ENCODE assay signal across 8 mouse cellular contexts in genomic region chr14:51913062-51913959, GRCm38 (mm10). TPM values are rescaled to one million over a fixed set of nuclear protein-coding genes. Genes with fewer than 3 reads are reported as not detected.
DNase-seq lines count a peak whose midpoint lies in the region; ATAC-seq and TF ChIP-seq lines count a peak whose summit lies in the region.

No protein-coding gene starts in this region.

- peak; percentile 86 for DNase-seq in ES-CJ7 (ENCODE audit: low read depth, low spot score)
- DNase-seq in cerebellum, adult 2 months: peak; percentile 69 to 70
- DNase-seq in forebrain, postnatal 0 days: peak; percentile 60
- peak; percentile 88 for DNase-seq in heart, postnatal 4 days
- DNase-seq in layer of hippocampus, adult 2 months (ENCODE audit: low spot score in 2 of 2): peak; percentile 68 to 80
- DNase-seq in lung, adult 18-20 months: peak; percentile 83 to 88

- H3K9me3 ChIP-seq in forebrain, postnatal 0 days (ENCODE audit: low read length): no peaks in the 10 kb centered on the region
- H3K9me3 ChIP-seq in neural tube, embryonic 13.5 days: no peaks in the 10 kb centered on the region

- H3K4me1 ChIP-seq in cerebellum, adult 2 months (ENCODE audit: control insufficient read depth, insufficient read depth, low read length): 0 out of 2 replicates have a peak, but pooled peaks cover 3% of the 10 kb centered on the region
- H3K4me1 ChIP-seq in forebrain, postnatal 0 days (ENCODE audit: insufficient read depth): peaks cover 5% of the 10 kb centered on the region
- H3K4me1 ChIP-seq in neural tube, embryonic 13.5 days (replicated peaks): peaks cover 36% of the 10 kb centered on the region
- peaks cover 15% of the 10 kb centered on the region for H3K4me1 ChIP-seq in testis, adult 2 months (ENCODE audit: control insufficient read depth, insufficient read depth, low read length)

- peak; percentile 80 for ATAC-seq in forebrain, postnatal 0 days
- peak; percentile 74 for ATAC-seq in neural tube, embryonic 13.5 days (ENCODE audit: low read depth)

- TF ChIP-seq POLR2A in cerebellum, adult 2 months (IDR thresholded peaks at IDR 0.05; ENCODE audit: borderline replicate concordance, insufficient read depth, low read length): 0 out of 2 replicates have a peak, but pooled peaks have one; percentile 16
- no peak; the same call in 1 of the 2 replicates for TF ChIP-seq POLR2A in testis, adult 2 months (IDR thresholded peaks at IDR 0.05; ENCODE audit: control insufficient read depth, low read depth, low read length)

- peak overlapping the region; percentile 71 for H3K4me3 ChIP-seq in cerebellum, adult 2 months (replicated peaks; ENCODE audit: insufficient read depth, low read depth, low read length)
- H3K4me3 ChIP-seq in forebrain, postnatal 0 days (ENCODE audit: low read depth, low read length): peak overlapping the region; percentile 67
- H3K4me3 ChIP-seq in layer of hippocampus, adult 2 months: peak overlapping the region; percentile 78
- H3K4me3 ChIP-seq in neural tube, embryonic 13.5 days: peak overlapping the region; percentile 64
- peak overlapping the region; percentile 76 for H3K4me3 ChIP-seq in testis, adult 2 months (ENCODE audit: control insufficient read depth, low read depth, low read length)

- H3K4me2 ChIP-seq in forebrain, postnatal 0 days (ENCODE audit: low read depth): peak overlapping the region; percentile 94
- peak overlapping the region; percentile 98 for H3K4me2 ChIP-seq in neural tube, embryonic 13.5 days

- peak overlapping the region; percentile 34; the same call in 1 of the 2 replicates for H3K27ac ChIP-seq in cerebellum, adult 2 months (ENCODE audit: insufficient read depth, low read length)
- peak overlapping the region; percentile 80 for H3K27ac ChIP-seq in forebrain, postnatal 0 days (ENCODE audit: low read depth, low read length)
- peak overlapping the region; percentile 97 for H3K27ac ChIP-seq in layer of hippocampus, adult 2 months
- peak overlapping the region; percentile 85 for H3K27ac ChIP-seq in neural tube, embryonic 13.5 days (replicated peaks)
- H3K27ac ChIP-seq in testis, adult 2 months (ENCODE audit: control insufficient read depth, insufficient read depth, low read depth, low read length): peak overlapping the region; percentile 72

- H3K9ac ChIP-seq in forebrain, postnatal 0 days: peak overlapping the region; percentile 69
- peak overlapping the region; percentile 82 for H3K9ac ChIP-seq in neural tube, embryonic 13.5 days

- H3K36me3 ChIP-seq in forebrain, postnatal 0 days (ENCODE audit: insufficient read depth): peaks cover 8% of the 10 kb centered on the region; the same call in 1 of the 2 replicates
- H3K36me3 ChIP-seq in neural tube, embryonic 13.5 days: peaks cover 8% of the 10 kb centered on the region; the same call in 1 of the 2 replicates
- no peaks in the 10 kb centered on the region for H3K36me3 ChIP-seq in testis, adult 2 months (ENCODE audit: control insufficient read depth, insufficient read depth, low read length)

- no peak for TF ChIP-seq CTCF in cerebellum, adult 2 months (IDR thresholded peaks at IDR 0.05; ENCODE audit: borderline replicate concordance, insufficient read depth, low read depth, low read length)
- no peak for TF ChIP-seq CTCF in forebrain, postnatal 0 days (IDR thresholded peaks at IDR 0.05; ENCODE audit: low read depth)
- TF ChIP-seq CTCF in layer of hippocampus, adult 2 months (conservative IDR thresholded peaks at IDR 0.05): no peak
- no peak for TF ChIP-seq CTCF in testis, adult 2 months (IDR thresholded peaks at IDR 0.05; ENCODE audit: control insufficient read depth, insufficient read depth, insufficient replicate concordance, low read depth, low read length)

- WGBS in cerebellum, adult 2 months: under 1% methylated on average over 58 of the region's 58 CpGs
- 2% methylated on average over 58 of the region's 58 CpGs for WGBS in forebrain, postnatal 0 days
- under 1% methylated on average over 57 of the region's 58 CpGs for WGBS in neural tube, embryonic 13.5 days

- H3K27me3 ChIP-seq in cerebellum, adult 2 months (ENCODE audit: control insufficient read depth, insufficient read depth, low read length): no peaks in the 10 kb centered on the region
- no peaks in the 10 kb centered on the region for H3K27me3 ChIP-seq in forebrain, postnatal 0 days (ENCODE audit: insufficient read depth, low read length)
- H3K27me3 ChIP-seq in neural tube, embryonic 13.5 days: 0 out of 2 replicates have a peak, but pooled peaks cover 8% of the 10 kb centered on the region
- H3K27me3 ChIP-seq in testis, adult 2 months (ENCODE audit: control insufficient read depth, insufficient read depth, low read length): no peaks in the 10 kb centered on the region

RNA-seq across cellular contexts. Expression of gene Ndrg2, which starts 0.6 kb away (rescaled TPM):
- 997 and 1,033 TPM in 2 replicates for polyA plus RNA-seq in cerebellum, adult 2 months (2012; rRNA removed)
- 284 and 326 TPM in 2 replicates for total RNA-seq in forebrain, postnatal 0 days (2014; rRNA removed)
- polyA plus RNA-seq in forebrain, postnatal 0 days (2015; fragmentation: Nextera tagmentation; extraction: Ambion mirVana): 210 and 297 TPM in 2 replicates
- 100 to 1,000 TPM; 452 to 471 TPM for total RNA-seq in heart, postnatal 4 days (2021)
- total RNA-seq in layer of hippocampus, adult 2 months (2021): 100 to 1,000 TPM; 894 to 934 TPM
- polyA plus RNA-seq in neural tube, embryonic 13.5 days (2015; fragmentation: Nextera tagmentation; extraction: Ambion mirVana): 151 and 159 TPM in 2 replicates
- polyA plus RNA-seq in testis, adult 2 months (2012; rRNA removed): 27.3 and 31.6 TPM in 2 replicates

RNA-seq across cellular contexts. Expression of gene Tppp2, which starts 4.9 kb away (rescaled TPM):
- polyA plus RNA-seq in cerebellum, adult 2 months (2012; rRNA removed): not detected in 2 replicates
- not detected in 2 replicates for total RNA-seq in forebrain, postnatal 0 days (2014; rRNA removed)
- not detected in 2 replicates for polyA plus RNA-seq in forebrain, postnatal 0 days (2015; fragmentation: Nextera tagmentation; extraction: Ambion mirVana)
- total RNA-seq in heart, postnatal 4 days (2021): not detected
- total RNA-seq in layer of hippocampus, adult 2 months (2021): not detected
- not detected in 2 replicates for polyA plus RNA-seq in neural tube, embryonic 13.5 days (2015; fragmentation: Nextera tagmentation; extraction: Ambion mirVana)
- 153 and 181 TPM in 2 replicates for polyA plus RNA-seq in testis, adult 2 months (2012; rRNA removed)

RNA-seq across cellular contexts. Expression of gene Rnase13, which starts 9.3 kb away (rescaled TPM):
- 0.10 TPM in 1 of 2 replicates, not detected in the other for polyA plus RNA-seq in cerebellum, adult 2 months (2012; rRNA removed)
- not detected in 2 replicates for total RNA-seq in forebrain, postnatal 0 days (2014; rRNA removed)
- not detected in 2 replicates for polyA plus RNA-seq in forebrain, postnatal 0 days (2015; fragmentation: Nextera tagmentation; extraction: Ambion mirVana)
- not detected for total RNA-seq in heart, postnatal 4 days (2021)
- not detected for total RNA-seq in layer of hippocampus, adult 2 months (2021)
- not detected in 2 replicates for polyA plus RNA-seq in neural tube, embryonic 13.5 days (2015; fragmentation: Nextera tagmentation; extraction: Ambion mirVana)
- 0.07 TPM in 1 of 2 replicates, not detected in the other for polyA plus RNA-seq in testis, adult 2 months (2012; rRNA removed)

RNA-seq across cellular contexts. Expression of gene Slc39a2, which starts 20.6 kb away (rescaled TPM):
- polyA plus RNA-seq in cerebellum, adult 2 months (2012; rRNA removed): 13.8 and 15.0 TPM in 2 replicates
- total RNA-seq in forebrain, postnatal 0 days (2014; rRNA removed): 2.5 and 3.1 TPM in 2 replicates
- polyA plus RNA-seq in forebrain, postnatal 0 days (2015; fragmentation: Nextera tagmentation; extraction: Ambion mirVana): 0.29 and 0.39 TPM in 2 replicates
- under 1 TPM; 0.29 to 0.48 TPM for total RNA-seq in heart, postnatal 4 days (2021)
- total RNA-seq in layer of hippocampus, adult 2 months (2021): 10 to 100 TPM in 1 of 2 experiments, 1 to 10 TPM in 1; 8.2 to 10.1 TPM
- 1.3 and 1.5 TPM in 2 replicates for polyA plus RNA-seq in neural tube, embryonic 13.5 days (2015; fragmentation: Nextera tagmentation; extraction: Ambion mirVana)
- 0.14 and 0.30 TPM in 2 replicates for polyA plus RNA-seq in testis, adult 2 months (2012; rRNA removed)

RNA-seq across cellular contexts. Expression of gene Mettl17, which starts 28.7 kb away (rescaled TPM):
- 52.5 and 55.4 TPM in 2 replicates for polyA plus RNA-seq in cerebellum, adult 2 months (2012; rRNA removed)
- total RNA-seq in forebrain, postnatal 0 days (2014; rRNA removed): 47.4 and 49.5 TPM in 2 replicates
- polyA plus RNA-seq in forebrain, postnatal 0 days (2015; fragmentation: Nextera tagmentation; extraction: Ambion mirVana): 47.5 and 54.5 TPM in 2 replicates
- 10 to 100 TPM; 17.9 to 25.7 TPM for total RNA-seq in heart, postnatal 4 days (2021)
- total RNA-seq in layer of hippocampus, adult 2 months (2021): 10 to 100 TPM; 31.6 to 40.5 TPM
- 69.9 and 78.4 TPM in 2 replicates for polyA plus RNA-seq in neural tube, embryonic 13.5 days (2015; fragmentation: Nextera tagmentation; extraction: Ambion mirVana)
- polyA plus RNA-seq in testis, adult 2 months (2012; rRNA removed): 14.4 and 15.8 TPM in 2 replicates

Comparison
In these comparisons a context has a peak if more than half of its experiments do, and no peak if none do; other contexts are left out.
1. Peak in every context shown above with its lines: DNase-seq, ATAC-seq, H3K4me3 ChIP-seq and H3K27ac ChIP-seq.
2. H3K27ac ChIP-seq: peak in every context shown above with its lines; median percentile 97 in layer of hippocampus, adult 2 months; 85 in neural tube, embryonic 13.5 days; 80 in forebrain, postnatal 0 days; 72 in testis, adult 2 months; 34 in cerebellum, adult 2 months.
3. RNA of gene Tppp2, which starts 4.9 kb away (polyA plus RNA-seq): 153 to 181 TPM in testis, adult 2 months; not detected in cerebellum, adult 2 months, not detected in forebrain, postnatal 0 days and not detected in neural tube, embryonic 13.5 days; every median in the first group is over 100 times any median in the second.